Mouse (Mus musculus) 416B (cell line): Measurements from ENCODE around the gene Lrp1.

Source experiments
- DNase-seq: peaks from one replicate; pipeline ENCODE4 v3.0.0; 2011; ENCODE audit warnings: low read depth

Gene Lrp1

GRCm38 (mm10) chr10:127555703-127556102 is 65.2 kb downstream of the Lrp1 start:
- peak; percentile 69 for DNase-seq

GRCm38 (mm10) chr10:127549892-127550291 is 71.1 kb downstream of the Lrp1 start:
- DNase-seq = no peak

- no peak for DNase-seq
Observed at GRCm38 (mm10) chr10:127548236-127548635, 72.7 kb downstream of the Lrp1 start.

GRCm38 (mm10) chr10:127546505-127546904 is 74.4 kb downstream of the Lrp1 start:
- DNase-seq = peak; percentile 21

- DNase-seq = no peak
Observed at GRCm38 (mm10) chr10:127544375-127544774, 76.6 kb downstream of the Lrp1 start.

- DNase-seq = no peak
Observed at GRCm38 (mm10) chr10:127543916-127544315, 77.0 kb downstream of the Lrp1 start.

- no peak for DNase-seq
Observed at GRCm38 (mm10) chr10:127542720-127543119, 78.2 kb downstream of the Lrp1 start.

- no peak for DNase-seq
Observed at GRCm38 (mm10) chr10:127542084-127542483, 78.9 kb downstream of the Lrp1 start.

- no peak for DNase-seq
Observed at GRCm38 (mm10) chr10:127541510-127541909, 79.4 kb downstream of the Lrp1 start.

- peak; percentile 74 for DNase-seq
Observed at GRCm38 (mm10) chr10:127537854-127538583, 82.9 kb downstream of the Lrp1 start.

- DNase-seq = peak; percentile 53
Observed at GRCm38 (mm10) chr10:127536586-127537314, 84.2 kb downstream of the Lrp1 start.

GRCm38 (mm10) chr10:127534929-127535384 is 86.0 kb downstream of the Lrp1 start:
- no peak for DNase-seq

- DNase-seq = no peak
Observed at GRCm38 (mm10) chr10:127534036-127534928, 86.7 kb downstream of the Lrp1 start, which contains the start of gene Nxph4. Gene Nxph4 (minus strand): TSS chr10:127534559.

- no peak for DNase-seq
Observed at GRCm38 (mm10) chr10:127531548-127531947, 89.4 kb downstream of the Lrp1 start.

- DNase-seq = no peak
Observed at GRCm38 (mm10) chr10:127530945-127531344, 90.0 kb downstream of the Lrp1 start.

- no peak for DNase-seq
Observed at GRCm38 (mm10) chr10:127527481-127527880, 93.5 kb downstream of the Lrp1 start.

GRCm38 (mm10) chr10:127526681-127527080 is 94.3 kb downstream of the Lrp1 start:
- DNase-seq = no peak

GRCm38 (mm10) chr10:127526048-127526447 is 94.9 kb downstream of the Lrp1 start:
- no peak for DNase-seq

GRCm38 (mm10) chr10:127524646-127525255 is 96.2 kb downstream of the Lrp1 start:
- no peak for DNase-seq

- DNase-seq = peak; percentile 95
Observed at GRCm38 (mm10) chr10:127522088-127522581, 98.8 kb downstream of the Lrp1 start, which contains the start of gene Shmt2. Gene Shmt2 (minus strand): TSS chr10:127522444.

GRCm38 (mm10) chr10:127521611-127522080 is 99.3 kb downstream of the Lrp1 start:
- peak; percentile 78 for DNase-seq
